Mouse (Mus musculus): ENCODE measurements at regions not wholly inside any gene's neighbourhood (a gene's known extent, or its start where the extent isn't known, plus 50 kb on each side); places are given as distances from the start of the nearest gene placed in this dataset.

- no peak for DNase-seq
- intact Hi-C loops (cut with DNase I) = loop anchor here (5.0 kb wide), 3 partner anchors 63 to 217 kb away; no protein-coding TSS in a partner anchor
Measured at GRCm38 (mm10) chrX:99355128-99355527, 115.9 kb downstream of the Pja1 start.

DNA sequence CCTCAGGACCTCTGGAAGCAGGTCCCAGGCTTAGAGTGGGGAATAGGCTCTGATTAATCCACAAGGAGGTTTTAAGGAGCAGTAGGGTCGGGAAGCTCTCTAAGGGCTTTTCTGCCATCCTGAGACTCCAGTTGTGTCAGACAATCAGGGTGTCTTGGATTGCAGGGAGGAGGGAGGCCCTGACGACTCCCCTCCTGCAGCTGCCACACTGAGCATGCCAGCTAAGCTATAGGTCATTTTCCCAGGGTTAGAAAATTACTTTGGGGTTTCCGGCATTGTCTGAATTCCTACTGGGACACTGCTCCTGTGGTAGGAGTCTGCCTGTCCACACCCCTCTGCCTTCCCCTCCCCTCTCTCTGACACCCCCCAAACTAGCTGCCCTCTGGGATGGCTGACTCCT, 120.8 kb downstream of the Pja1 start:
- intact Hi-C loops (cut with DNase I) = no loop called here
- no peak for DNase-seq

- intact Hi-C loops (cut with DNase I) = no loop called here
- no peak for DNase-seq
Measured at GRCm38 (mm10) chrX:99340223-99340622, 130.8 kb downstream of the Pja1 start.

DNA sequence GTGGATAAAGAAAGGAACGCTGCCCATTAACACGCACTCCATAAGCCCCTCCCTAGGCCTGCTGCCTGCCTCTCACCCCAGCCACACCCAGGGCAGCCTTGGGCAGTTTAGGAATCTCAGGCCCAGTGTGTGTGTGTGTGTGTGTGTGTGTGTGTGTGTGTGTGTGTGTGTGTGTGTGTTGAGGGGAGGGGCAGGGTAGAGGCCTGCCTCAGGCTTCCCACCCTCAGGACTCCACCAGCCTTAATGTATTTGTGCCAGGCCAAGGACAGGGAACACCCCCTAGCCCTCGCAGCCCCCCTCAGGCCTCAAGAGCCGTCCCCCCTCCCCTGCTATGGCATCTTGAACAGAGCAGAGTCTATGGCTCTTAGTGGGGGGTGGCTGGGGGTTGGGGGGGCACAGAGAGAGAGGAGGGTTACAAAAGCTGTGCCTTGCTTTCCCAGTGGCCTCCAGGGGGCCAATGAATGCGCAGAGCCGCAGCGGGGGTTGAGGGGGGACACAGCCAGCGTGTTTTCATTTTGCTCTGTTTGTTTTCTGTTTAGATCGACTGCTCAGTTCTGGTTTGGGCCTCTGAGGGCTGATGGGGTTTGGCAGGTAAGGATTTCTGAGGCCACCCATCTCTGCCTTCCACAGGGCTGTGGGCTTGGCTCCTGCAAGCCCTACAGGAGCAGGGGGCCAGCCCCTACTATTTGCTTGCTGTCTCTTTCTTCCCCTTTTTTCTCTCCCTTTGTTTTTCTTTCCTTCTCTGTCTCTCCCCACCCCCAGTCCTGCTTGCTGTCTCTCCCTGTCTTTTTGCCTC, 131.8 kb downstream of the Pja1 start:
- DNase-seq = no peak
- intact Hi-C loops (cut with DNase I) = no loop called here

GRCm38 (mm10) chrX:99336616-99337553, 134.2 kb downstream of the Pja1 start:
- no peak for DNase-seq
- intact Hi-C loops (cut with DNase I) = no loop called here

DNA sequence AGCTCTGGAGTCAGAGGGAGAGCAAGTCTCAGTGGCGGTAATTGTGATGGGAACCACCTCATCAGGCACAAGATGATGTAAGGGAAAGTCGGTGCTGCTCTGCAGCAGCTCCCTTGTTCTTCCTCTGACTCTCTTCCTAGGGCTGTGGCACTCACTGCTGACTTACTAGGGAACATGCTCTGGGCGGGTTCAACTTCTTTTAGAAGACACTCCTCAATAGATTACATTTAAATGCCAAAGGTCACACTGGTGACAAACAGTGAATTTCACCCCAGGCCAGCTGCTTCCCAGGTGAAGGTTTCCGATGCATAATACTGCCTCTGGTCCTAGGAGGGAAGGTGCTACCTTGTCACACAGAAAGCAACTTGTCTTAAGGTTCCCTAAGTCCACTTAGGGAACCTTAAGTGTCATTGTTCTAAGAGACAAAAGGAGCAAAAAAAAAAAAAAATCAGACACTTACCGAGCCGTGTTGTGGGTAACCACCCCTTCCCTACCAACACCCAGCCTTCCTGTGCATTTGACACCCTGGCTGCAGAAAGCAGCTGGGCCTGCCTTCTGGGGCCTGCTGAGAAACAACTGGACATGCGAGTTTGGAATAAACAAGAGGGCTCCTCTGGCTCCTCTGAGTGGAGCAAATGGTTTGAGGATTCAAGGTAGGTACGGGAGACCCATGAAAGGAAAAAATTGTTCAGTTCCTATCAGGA, 135.0 kb downstream of the Pja1 start:
- no peak for DNase-seq
- intact Hi-C loops (cut with DNase I) = no loop called here

- intact Hi-C loops (cut with DNase I) = no loop called here
- no peak for DNase-seq
Measured at GRCm38 (mm10) chrX:99332457-99332770, 138.7 kb downstream of the Pja1 start.

DNA sequence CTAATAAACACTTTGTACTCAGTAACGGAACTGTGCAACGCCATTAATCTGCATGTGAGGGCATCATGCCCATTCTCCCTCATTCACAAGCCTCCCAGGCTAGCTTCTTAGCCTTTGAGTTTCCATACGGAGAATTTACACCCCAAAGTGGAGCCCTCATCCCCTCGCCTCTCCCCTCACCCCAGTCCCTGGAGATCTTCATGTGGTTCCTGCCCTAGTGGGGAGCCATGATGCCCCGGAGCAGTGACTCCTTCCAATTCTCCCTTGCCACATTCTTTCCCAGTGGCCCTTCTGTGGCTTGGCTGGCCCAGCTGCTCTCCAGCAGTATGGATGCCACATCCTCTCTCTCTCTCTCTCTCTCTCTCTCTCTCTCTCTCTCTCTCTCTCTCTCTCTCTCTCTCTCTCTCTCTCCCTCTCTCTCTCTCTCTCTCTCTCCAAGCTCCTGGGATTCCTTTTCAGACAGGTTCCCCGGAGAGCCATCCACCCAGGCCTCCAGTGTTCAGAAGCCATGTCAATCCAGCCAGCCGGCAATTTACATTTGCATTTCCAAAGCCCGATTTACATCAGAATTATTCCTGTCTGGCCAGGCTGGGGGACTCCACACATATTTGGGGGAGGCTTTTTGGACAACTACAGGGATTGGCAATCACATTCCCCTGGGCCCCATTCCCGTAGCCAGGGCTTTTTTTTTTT, 139.2 kb downstream of the Pja1 start:
- intact Hi-C loops (cut with DNase I) = no loop called here

DNA sequence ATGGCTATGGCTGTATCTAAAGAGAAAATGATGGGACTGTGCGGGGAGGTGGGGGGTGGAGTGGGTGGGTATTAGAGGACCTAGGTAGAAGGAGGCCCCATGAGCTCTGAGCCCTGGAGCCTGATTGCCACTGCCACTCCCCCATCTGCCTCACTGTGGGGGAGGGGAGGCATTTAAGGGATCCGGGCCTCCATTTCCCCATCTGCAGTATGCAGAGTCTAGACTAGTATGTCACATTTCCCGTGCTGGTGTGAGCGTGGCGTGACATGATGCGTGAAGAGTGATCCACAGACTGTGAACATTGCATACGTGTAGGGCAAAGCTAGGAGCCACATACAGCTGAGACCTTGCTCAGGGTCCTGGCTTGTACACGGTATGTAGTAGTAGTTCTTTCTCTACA, 140.7 kb downstream of the Pja1 start:
- DNase-seq = no peak
- intact Hi-C loops (cut with DNase I) = no loop called here

More for the DNA sequence above, 139.2 kb downstream of the Pja1 start:
- no peak for DNase-seq

DNA sequence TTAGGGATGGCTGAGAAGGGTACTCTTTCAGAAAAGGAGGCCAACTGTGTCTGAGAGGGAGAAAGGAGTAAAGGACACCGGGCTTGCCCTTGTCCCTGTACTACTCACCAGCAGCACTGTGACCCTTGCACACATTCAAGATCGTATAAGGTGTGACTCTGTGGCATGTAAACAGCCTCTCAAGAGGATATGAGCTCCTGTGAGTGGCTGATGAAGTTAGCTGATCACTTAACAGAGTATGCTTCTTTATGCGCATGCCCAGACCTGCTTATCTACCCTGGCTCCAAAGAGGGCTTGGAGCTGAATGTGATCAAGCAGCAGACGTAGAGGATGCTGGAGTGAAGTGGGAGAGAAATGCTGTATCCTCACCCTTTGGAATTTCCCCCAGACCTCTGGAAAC, 142.5 kb downstream of the Pja1 start:
- DNase-seq = no peak
- intact Hi-C loops (cut with DNase I) = no loop called here

DNA sequence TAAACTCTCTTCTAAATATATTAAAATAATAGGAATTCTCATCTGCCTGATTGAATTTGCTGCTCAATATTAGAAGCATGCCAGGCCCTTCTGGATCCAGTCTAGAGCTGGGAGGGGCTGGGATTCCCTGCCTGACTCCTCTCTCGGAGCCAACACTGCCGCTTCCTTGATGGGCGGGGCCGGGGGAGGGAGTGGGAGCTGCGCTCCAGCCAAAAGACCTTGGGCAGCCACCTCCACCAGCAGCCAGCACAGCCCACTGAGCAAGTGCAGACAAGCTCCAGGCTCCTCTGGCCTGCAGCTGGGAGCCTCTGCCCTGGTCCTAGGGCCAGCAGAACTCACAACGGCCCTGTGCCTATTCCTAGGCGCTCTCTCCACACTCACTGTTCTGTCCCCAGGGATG, 144.9 kb downstream of the Pja1 start:
- intact Hi-C loops (cut with DNase I) = no loop called here
- DNase-seq = peak; percentile 64 to 67

- DNase-seq = peak; percentile 62 to 68
- intact Hi-C loops (cut with DNase I) = no loop called here
Measured at GRCm38 (mm10) chrX:99325460-99325859, 145.6 kb downstream of the Pja1 start.

GRCm38 (mm10) chrX:99324546-99325170, 146.4 kb downstream of the Pja1 start:
- DNase-seq = peak in 1 of 2 experiments; percentile 26

GRCm38 (mm10) chrX:99319791-99320190, 151.3 kb downstream of the Pja1 start:
- DNase-seq = no peak
- intact Hi-C loops (cut with DNase I) = no loop called here

More at GRCm38 (mm10) chrX:99324546-99325170, 146.4 kb downstream of the Pja1 start:
- intact Hi-C loops (cut with DNase I) = no loop called here

GRCm38 (mm10) chrX:99319163-99319562, 151.9 kb downstream of the Pja1 start:
- intact Hi-C loops (cut with DNase I) = no loop called here
- DNase-seq = no peak

GRCm38 (mm10) chrX:99318141-99318540, 152.9 kb downstream of the Pja1 start:
- peak in 1 of 2 experiments; percentile 30 for DNase-seq
- intact Hi-C loops (cut with DNase I) = no loop called here

DNA sequence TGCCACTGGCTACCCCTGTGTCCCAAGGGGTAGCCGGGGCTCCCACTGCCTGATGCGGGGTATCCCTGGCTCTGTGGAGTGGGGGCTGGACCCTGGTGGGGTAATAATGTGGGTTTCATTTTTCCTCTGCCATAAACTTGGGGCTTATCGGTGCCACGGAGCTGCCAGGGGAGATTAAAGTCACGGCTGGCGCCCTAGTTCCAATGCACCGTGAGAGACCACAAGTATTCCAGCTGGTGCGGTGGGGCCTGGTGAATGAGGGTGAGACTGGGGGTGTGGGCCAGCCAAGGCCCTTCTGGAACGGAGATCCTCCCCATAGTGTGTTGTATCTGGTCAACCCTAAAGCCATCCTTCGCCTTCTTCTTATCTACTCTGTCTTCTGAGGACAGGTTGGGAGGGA, 153.3 kb downstream of the Pja1 start:
- DNase-seq = no peak
- intact Hi-C loops (cut with DNase I) = no loop called here

DNA sequence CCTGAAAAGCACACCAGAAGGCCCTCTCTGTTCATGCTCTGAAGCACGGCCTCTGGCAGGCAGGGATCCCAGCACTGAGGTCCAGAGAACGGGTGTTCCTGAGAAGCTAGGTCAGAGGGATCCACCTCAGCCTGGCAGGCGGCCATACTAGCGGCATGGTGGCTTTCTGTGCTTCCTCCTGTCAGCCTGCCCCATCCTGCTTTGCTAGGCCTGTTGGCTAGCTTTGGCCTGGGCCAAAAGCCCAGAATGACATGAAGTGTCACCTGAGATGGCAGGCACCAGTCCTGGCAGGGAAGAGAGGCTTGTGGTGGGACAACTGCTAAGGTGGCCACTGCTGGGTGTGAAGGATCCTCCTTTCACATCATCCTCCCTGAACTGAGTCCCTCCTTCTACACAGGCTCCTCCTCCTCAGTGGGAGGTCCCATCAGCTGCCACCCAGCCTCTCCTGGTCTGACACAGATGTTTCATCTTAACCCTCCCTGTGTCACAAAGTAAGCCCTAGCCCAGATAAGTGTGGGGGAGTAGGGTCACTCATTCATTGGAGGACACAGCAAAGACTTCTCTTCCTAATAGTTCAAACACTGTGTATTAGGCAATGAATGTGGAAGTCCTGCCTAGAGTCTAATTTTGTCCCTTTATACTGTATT, 154.5 kb downstream of the Pja1 start:
- intact Hi-C loops (cut with DNase I) = no loop called here
- peak; percentile 41 to 59 for DNase-seq

- intact Hi-C loops (cut with DNase I) = no loop called here
- DNase-seq = no peak
Measured at GRCm38 (mm10) chrX:99299110-99299509, 163.2 kb downstream of the Efnb1 start.

GRCm38 (mm10) chrX:99294726-99295125, 158.8 kb downstream of the Efnb1 start:
- peak; percentile 53 to 57 for DNase-seq

More at GRCm38 (mm10) chrX:99294726-99295125, 158.8 kb downstream of the Efnb1 start:
- intact Hi-C loops (cut with DNase I) = loop anchor here (5.0 kb wide), 1 partner anchor 63 kb away; no protein-coding TSS in a partner anchor

Measured in heart, postnatal 10 days (tissue).